Mouse (Mus musculus): ENCODE results near the gene Cenpx.
"Not testable (repeated sequence)": the region's sequence is repeated elsewhere in the genome, so short reads cannot be mapped to it uniquely, and the experiment has no call there.

Gene Cenpx

DNA sequence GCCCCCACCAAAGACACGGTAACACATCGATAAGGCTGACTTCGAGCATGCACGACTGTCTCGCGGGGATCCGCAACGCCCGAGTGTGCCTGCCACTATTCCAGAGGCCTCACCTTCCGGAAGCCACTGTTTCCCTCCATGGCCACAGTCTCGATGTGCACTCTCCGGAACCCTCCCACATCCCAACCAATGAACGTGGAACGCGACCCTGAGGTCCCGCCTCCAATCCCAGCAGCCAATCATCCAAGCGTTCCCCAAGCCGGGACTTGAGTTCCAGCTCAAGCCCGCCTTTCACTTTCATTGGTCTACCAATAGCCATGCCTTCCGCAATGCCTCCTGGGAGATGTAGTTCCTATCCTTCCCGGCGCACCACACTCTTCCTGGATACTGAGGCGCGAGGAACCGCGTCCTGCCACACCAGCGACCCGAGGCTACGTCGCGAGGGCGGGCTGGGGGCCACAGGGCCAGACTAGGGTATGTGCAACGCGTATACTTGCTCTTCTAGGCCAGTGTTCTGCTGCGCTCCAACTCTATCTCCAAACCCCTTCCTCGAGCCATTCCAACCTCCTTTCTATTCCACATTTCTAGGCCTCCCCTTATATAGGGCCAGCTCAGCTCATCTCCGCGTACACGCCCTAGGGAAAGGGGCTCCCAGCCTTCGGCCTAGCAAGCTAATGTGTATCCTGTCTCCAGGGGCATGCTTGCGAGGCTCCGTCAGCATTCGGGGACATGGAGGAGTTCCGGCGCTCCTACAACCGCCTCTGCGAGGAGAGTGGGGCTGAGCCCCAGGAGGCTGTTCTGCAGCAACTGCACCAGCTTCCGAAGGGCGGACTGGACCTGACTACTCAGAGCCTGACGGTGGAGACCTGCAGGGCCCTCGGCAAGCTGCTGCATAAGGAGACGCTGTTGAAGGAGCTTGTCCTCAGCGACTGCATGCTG is at the start of gene Cenpx, which contains the start of gene Lrrc45:
Cenpx (minus strand) TSS at position 159 of the 939 bp plus-strand sequence.
Lrrc45 (plus strand) TSS at position 346 of the 939 bp plus-strand sequence.
- in situ Hi-C loops (cut with MboI, MseI): loop anchor here in 1 of 2 experiments (5.0 kb wide), 1 partner anchor 87 kb away; the partner anchor contains the start of gene Sirt7

DNA sequence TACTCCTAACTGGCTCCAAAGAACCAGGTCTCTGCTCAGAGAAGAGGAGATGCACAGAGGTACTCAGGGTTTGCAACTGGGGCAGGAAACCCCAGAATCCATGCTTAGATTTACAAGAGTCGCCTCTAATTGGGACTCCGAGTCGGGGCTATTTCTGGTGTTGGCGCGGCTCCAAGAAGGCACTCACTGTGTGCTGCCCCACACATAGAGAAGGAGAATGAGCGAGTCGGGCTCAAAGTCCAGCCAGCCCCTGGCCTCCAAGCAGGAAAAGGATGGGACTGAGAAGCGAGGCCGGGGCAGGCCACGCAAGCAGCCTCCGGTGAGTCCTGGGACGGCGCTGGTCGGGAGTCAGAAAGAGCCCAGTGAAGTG is 49.1 kb upstream of the Cenpx start, which contains the start of gene Hmga1b:
Hmga1b (plus strand) TSS at position 123 of the 370 bp plus-strand sequence.
- in situ Hi-C loops (cut with MboI, MseI): not testable (repeated sequence)

DNA sequence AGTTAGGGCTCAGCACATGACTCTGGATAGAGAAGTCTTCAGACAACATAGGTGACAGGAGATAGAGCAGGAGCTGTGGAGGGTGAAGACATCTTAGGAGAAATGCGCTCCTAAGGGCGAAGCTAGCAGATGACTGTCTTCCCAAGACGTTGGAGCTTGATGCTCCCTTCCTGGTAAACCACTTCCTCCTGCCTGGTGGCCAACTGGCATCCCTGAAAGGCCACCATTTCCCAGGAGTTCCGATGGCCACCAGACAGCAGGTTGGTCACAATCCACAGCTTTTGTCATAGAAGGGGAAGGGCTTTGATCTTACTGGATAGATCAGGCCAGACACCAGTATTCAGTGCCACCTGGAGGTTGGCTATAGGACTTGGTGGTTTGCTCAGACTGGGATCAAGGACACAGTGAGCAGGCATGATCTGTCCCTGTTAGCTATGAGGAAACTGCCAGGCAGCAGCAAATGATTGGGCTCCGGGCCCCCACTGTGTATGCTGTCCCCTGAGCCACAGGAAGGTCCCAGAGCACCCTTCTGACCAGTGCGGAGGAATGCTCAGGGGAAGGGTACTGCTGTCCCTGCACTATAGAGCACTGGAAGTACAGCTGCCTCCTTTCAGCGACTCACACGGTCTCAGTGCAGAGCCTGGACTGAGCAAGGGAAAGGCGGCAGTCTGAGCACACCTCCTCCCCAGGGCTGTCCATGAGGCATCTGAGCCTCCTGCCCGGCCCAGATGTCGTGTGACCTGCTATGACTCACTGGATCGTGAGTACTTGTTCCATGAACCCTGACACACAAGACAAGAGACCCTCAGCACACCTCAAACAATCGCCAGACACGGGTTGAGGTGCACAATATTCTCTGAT is 48.5 kb upstream of the Cenpx start:
- in situ Hi-C loops (cut with MboI, MseI): no loop called here

DNA sequence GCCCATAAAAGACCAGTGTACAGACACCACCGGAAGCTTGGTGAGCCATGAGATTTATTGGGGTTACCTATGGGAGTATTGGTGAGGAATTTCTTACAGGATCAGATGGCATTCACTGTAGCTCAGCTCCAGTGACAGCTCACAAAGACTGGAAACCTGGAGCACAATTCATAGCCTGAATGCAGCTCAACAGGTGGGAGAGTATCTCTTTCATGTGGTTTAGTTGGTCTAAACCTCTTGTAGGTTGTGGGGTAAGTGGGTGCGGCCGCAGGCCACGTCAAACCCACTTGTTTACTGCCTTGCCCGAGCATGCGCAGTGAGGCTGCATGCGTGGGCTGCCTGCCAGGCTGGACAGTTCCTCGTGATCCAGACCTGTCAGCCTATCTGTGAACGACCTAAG is 46.7 kb upstream of the Cenpx start:
- in situ Hi-C loops (cut with MboI, MseI): no loop called here

DNA sequence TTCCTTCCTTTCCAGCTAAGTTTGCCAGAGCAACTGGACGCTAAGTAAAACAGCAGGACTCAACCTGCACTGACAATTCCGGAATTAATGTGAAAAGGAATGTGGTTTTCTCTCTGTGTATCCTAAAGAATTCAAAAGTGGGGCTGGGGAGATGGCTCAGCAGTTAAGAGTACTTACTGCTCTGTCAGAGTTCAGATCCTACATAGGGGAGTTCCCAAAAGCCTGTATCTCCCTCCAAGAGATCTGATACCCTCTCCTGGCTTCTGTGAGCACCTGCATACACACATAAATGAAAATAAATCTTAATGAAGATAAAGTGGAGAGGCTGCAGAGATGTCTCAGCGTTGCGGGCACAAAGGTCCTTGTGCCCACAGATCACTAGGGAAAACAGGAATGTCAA is 38.1 kb upstream of the Cenpx start:
- in situ Hi-C loops (cut with MboI, MseI): no loop called here

DNA sequence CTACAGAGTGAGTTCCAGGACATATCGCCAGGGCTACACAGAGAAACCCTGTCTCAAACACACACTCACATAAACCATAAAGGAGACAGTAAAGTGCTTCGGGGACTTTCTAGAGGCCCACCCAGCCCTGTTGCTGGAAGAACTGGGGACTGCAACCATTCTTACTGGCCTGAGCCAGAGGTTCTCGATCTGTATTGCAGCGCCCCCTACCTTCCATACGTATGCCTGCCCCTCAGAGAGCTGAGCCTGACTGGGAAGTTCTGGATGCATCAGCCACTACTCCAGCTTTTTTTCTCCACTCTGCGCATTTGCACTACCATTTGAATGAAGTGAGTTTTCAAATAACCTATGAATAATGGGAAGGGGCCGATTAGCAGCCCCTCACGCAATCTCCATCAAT is 35.9 kb upstream of the Cenpx start:
- in situ Hi-C loops (cut with MboI, MseI): loop anchor here in 1 of 2 experiments (10.0 kb wide), 1 partner anchor 1125 kb away; no protein-coding TSS in a partner anchor

DNA sequence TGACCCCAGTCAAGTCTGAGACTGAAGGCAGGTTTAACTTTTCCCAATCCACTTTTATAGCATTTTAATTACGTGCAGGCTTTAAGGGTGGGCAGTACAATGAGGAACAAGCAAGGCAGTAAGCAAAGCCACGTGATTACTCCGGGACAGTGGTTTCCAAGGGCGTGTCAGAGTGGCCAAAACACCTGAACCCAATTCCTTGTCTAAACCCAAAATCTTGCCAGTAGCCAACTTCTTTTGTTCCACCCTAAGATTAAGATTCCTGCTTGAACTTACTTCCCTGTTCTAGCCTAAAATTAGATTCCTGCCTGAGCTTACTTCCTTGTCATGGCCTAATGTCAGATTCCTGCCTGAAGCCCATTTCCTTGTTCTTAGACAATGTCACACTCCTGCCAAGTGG is 34.4 kb upstream of the Cenpx start:
- in situ Hi-C loops (cut with MboI, MseI): loop anchor here in 1 of 2 experiments (10.0 kb wide), 1 partner anchor 1123 kb away; no protein-coding TSS in a partner anchor

DNA sequence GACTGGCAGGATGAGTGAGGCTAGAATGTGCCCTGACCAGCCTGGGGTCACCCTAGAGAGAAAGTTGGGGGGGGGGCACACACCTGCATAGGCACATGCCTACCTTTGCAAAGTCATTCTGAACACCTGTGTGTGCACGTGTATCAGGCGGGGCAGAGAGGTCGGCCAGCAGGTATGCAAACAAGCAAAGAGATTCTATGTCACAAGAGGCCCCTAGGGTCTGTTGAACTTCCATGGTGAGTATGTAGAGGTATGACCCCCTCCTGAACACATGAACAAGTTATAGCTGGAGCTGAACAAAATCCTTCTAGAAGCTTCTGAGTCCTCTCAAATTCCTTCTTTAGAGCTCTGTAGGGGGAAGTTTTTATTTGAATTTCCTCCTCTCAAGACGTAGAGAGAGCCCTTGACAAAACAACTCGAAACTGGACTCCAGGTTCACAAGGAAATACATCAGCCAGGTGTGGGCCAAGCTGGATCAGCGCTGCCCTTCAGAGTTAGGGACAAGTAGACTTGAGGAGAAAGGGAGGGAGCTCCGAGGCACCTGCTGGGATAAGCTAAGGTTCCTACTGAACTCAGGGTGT is 30.7 kb upstream of the Cenpx start:
- in situ Hi-C loops (cut with MboI, MseI): loop anchor here in 1 of 2 experiments (10.0 kb wide), 1 partner anchor 1119 kb away; no protein-coding TSS in a partner anchor

DNA sequence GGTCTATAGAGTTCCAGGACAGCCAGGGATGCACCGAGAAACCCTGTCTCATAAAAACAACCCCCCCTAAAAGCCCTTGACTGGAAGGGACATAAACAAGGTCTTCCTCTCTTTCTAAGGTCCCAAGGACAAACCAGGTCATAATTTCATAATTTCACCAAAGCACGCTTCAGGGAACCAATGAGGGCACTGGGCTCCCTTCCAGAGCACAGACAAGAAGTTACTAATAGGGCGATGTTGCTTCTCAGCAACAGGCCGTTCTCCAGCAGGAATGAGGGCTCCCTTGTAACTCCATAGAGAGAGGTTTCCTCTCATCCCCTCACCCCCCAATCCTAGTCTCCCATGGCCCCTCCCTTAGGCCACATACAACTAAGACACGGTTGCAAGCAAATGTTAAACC is 27.4 kb upstream of the Cenpx start:
- in situ Hi-C loops (cut with MboI, MseI): loop anchor here in 1 of 2 experiments (10.0 kb wide), 1 partner anchor 1116 kb away; no protein-coding TSS in a partner anchor

DNA sequence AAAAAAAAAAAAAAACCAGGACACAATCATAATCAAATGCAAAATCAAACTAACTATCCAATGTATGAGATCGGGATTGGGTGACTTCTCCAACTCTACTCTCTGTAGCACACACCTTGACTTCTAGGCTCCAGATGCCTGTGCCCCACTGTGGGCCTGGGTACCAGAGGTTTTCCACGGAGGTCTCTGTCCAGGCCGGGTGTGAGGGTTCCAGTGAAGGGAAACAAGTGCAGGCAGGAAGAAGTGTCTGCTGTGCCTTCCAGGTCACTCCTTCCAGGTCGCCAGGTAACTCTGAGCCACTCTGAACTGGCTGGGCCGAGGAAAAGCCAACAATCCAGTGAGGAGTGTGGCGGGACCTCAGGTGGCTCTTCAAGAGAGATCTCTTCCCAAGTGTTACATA is 22.9 kb upstream of the Cenpx start:
- in situ Hi-C loops (cut with MboI, MseI): no loop called here

DNA sequence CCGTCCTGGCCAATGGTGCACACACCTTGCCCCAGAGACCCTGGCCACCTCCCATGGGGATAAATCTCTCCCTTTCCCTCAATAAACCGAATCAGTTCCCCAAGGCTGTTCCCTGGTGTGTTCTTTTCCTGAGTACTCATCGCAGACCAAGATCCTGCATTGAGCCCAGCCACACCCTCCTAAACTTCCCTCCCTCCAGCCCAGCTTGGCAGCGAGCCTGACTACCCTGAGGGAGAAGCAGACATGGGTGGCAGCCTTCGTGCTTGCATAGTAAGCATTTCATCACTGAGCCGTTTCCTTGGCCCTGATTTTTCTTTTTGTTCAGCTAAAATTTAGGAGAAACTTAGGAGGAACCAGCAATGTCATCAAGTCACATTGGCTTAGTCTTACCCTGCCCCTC is 20.0 kb upstream of the Cenpx start:
- in situ Hi-C loops (cut with MboI, MseI): no loop called here

DNA sequence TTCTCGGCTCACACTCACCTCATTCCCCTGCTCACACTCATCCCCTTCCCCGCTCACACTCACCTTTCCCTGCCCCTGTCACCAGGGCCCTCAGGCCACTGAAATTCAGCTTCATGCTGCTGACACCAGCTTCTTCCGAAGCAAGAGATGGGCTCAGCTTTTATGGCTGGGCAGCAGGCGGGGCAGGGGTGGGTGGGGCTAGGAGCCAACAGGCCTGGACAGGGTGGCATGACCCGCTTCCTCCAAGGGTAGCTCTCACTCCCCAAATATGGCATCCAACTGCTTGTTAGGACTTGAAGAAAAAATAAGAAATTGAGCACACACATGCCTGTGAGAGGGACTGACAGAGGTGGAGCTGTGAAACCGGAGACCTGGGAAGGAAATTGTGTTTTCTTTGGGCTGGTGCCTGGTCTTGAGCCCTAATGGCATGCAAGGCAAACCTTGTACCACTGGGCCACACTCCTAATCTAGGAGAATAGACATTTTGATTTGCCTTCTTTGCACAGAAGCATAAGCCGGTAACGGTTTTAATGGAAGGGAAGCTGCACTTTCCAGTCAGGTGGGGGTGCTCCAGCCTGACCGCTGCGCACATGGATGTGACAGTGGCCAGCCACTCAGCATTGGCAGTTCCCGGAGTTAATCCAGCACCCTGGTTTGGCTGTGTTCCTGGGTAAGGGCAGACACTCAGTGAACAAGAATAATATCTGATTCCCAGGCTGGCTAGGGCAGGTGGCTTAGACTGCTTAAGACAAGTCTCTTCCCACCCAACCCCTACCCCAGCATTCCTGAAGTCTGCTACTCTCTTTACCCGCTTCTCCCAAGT is 18.5 kb upstream of the Cenpx start, which contains the start of gene Cbr2:
Cbr2 (minus strand) TSS at position 257 of the 823 bp plus-strand sequence.
- in situ Hi-C loops (cut with MboI, MseI): no loop called here

DNA sequence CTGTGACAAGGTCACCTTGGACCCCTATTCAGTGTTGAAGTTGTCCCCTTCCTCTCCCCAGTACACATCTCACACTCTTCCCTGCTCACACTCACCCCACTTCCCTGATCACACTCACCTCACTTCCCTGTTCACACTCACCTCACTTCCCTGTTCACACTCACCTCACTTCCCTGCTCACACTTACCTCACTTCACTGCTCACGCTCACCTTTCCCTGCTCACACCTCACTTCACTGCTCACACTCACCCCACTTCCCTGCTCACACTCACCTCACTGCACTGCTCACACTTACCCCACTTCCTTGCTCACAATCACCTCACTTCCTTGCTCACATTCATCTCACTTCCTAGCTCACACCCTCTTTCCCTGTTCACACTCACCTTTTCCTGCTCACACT is 17.9 kb upstream of the Cenpx start:
- in situ Hi-C loops (cut with MboI, MseI): no loop called here

DNA sequence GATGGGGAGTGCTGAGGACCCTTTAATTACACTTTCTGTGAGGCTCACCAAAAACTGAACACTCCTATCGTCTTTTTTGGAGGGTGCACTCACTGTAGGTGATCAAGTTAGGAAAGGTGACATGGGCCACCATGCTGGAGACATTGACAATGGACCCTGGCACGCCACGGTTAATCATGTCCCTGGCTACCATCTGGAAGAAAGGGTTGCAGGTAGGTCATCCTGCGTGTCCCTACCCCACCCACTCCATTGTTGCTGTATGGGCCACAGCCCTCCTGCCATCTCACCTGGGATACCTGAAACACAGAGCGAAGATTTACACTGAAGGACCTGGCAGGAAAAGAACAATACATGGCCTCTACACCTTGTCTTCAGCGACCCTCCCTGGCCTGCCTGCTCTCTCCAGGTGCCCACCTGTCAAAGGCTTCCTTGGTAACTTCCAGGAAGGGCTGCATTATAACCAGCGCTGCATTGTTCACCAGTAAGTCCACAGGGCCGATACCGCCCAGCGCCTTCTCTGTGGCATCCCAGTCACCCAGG is 16.9 kb upstream of the Cenpx start:
- in situ Hi-C loops (cut with MboI, MseI): no loop called here

DNA sequence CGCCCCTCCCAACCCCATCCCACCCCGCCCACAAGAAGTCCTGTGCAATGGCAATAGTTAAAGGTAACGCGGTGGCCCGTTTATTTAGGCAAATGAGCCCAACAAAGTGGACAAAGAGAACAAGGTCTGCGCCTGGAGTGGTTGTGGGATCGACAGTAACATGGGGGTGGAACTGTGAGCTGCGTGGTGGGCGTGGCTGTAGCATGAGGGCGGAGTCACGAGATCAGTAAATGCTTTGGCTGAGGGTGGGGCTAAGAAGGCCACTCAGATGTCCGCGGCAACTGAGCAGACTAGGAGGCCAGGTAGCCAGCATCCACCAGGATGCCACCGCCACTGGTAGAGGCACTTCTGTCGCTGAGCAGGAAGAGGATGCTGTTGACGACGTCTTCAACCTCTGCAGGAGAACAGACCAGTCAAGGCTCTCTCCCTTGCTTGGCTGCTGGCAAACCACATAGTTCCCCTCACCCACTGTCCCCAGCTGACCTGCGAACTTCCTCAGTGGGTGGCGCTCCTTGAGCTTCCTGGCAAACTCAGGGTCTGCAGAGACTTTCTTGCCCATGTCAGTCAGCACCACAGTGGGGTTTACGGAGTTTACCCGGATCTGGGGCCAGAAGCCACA is 16.0 kb upstream of the Cenpx start:
- in situ Hi-C loops (cut with MboI, MseI): not testable (repeated sequence)

DNA sequence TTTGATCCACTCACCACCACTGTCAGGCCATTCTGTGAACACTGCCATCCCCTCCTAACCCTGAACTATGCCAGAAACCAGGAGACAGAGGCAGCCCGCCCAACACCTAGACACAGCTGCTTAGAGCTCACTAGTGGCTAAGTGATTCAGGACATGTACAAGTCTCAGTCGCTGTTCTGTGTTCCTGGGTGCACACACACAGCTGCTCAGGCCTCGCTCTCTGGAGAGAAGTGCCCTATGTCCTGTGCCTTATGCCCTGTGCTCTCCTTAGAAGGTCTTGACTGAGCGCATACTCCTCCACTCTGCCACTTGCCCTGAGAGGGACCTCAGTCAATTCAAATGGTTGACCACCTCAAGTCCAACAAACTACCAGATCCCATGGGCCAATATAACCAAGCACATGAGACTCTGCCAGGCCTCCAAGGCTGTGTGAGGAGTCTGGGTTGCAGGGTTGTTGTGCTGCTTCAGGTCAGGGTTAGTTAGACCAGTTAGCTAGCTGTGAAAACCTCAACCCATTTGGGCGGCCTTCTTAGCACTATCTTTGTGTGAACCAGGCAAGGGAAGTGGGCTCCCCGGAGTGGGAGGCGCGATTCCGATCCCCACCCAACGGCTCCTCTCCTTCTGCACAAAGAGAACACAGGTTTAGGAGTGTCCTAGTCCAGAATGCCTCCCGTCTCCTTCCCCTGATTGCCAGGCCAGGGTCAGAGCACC is 15.1 kb upstream of the Cenpx start:
- in situ Hi-C loops (cut with MboI, MseI): no loop called here

DNA sequence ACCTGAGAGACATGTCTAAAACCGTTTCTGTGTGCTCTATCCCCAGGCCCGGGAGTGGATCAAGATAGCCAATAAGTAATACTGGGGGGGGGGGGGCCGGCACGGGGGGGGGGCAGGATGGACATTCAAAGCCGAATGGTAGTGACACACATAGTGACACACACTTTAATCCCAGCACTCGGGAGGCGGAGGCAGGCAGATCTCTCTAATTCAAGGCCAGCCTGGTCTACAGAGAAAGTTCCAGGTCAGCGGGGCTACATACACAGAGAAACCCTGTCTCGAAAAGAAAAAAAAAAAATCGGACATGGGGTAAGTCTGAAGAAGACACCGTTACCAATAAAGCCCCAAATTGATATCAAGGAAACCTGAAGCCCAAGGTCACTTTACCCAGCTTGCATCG is 14.0 kb upstream of the Cenpx start:
- in situ Hi-C loops (cut with MboI, MseI): no loop called here

DNA sequence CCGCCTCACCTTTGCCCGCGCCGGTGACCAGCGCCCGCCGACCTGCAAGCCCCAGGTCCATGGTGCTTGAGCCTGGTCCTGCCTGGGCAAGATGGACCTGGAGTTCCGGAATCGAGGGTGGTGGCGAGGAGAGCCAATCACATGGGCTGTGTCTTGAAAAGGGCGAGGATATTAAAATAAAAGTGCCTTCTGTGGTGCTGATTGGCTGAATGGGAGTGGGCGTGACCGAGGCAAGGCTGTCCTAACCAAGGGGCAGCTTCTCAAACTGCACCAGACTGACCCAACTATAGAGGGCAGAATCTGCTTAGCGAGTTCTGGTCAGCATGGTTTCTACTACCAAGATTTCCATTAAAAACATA is 13.6 kb upstream of the Cenpx start, which contains the start of gene Dcxr:
Dcxr (minus strand) TSS at position 113 of the 359 bp plus-strand sequence.
- in situ Hi-C loops (cut with MboI, MseI): no loop called here
